Mouse (Mus musculus) stomach, postnatal 0 days (tissue): ENCODE results near the gene Cep135. TPM values are rescaled to one million over a fixed set of nuclear protein-coding genes. Genes with fewer than 3 reads are reported as not detected.

Experiments used
- ATAC-seq: fragments of 200-750 bp; cut with Nextera tagmentation; 2 replicates; pipeline ENCODE4 v1.8.0; 2017; ENCODE audit not compliant: low FRiP score, low TSS enrichment
- DNase-seq: peaks from one replicate; pipeline ENCODE4 v3.0.0-alpha.2; 2016; ENCODE audit warnings: low spot score
- H3K27ac ChIP-seq: fragments of 300-500 bp; sonication (generic); replicated peaks from 2 replicates; pipeline ENCODE4 v1.5.1; 2014; ENCODE audit warnings: mild to moderate bottlenecking, control low read depth
- H3K27me3 ChIP-seq: fragments of 300-500 bp; sonication (generic); 2 replicates; pipeline ENCODE4 v1.6.1; 2014; ENCODE audit warnings: low read length; ENCODE audit not compliant: control insufficient read depth, insufficient read depth
- H3K36me3 ChIP-seq: fragments of 300-500 bp; sonication (generic); 2 replicates; pipeline ENCODE4 v1.6.1; 2014; ENCODE audit warnings: low read length, mixed read lengths; ENCODE audit not compliant: control insufficient read depth, insufficient read depth
- H3K4me1 ChIP-seq: fragments of 300-500 bp; sonication (generic); replicated peaks from 2 replicates; pipeline ENCODE4 v1.6.1; 2014; ENCODE audit warnings: antibody characterized with exemption; ENCODE audit not compliant: control insufficient read depth, insufficient read depth
- H3K4me2 ChIP-seq: fragments of 300-500 bp; sonication (generic); replicated peaks from 2 replicates; pipeline ENCODE4 v1.6.1; 2014; ENCODE audit warnings: low read depth, mild to moderate bottlenecking, control low read depth, moderate library complexity
- H3K4me3 ChIP-seq: fragments of 300-500 bp; sonication (generic); 2 replicates; pipeline ENCODE4 v1.5.1; 2014; ENCODE audit warnings: low read depth, low read length, control low read depth
- H3K9ac ChIP-seq: fragments of 300-500 bp; sonication (generic); 2 replicates; pipeline ENCODE4 v1.6.1; 2014; ENCODE audit warnings: mild to moderate bottlenecking, low read length, control low read depth, mixed read lengths
- H3K9me3 ChIP-seq: fragments of 300-500 bp; sonication (generic); 2 replicates; pipeline ENCODE4 v1.6.1; 2016; ENCODE audit warnings: low read length; ENCODE audit not compliant: control insufficient read depth
- CTCF ChIP-seq: IDR thresholded peaks from 2 replicates; pipeline ENCODE4 v1.5.1; 2016; ENCODE audit warnings: antibody characterized with exemption, low read depth, mild to moderate bottlenecking, moderate library complexity
- EP300 ChIP-seq: optimal IDR thresholded peaks from 2 replicates; pipeline ENCODE3; 2016; ENCODE audit warnings: antibody characterized with exemption
- WGBS: fragments of 180-500 bp; shearing (Covaris S2); extraction: QIAGEN DNeasy Blood & Tissue Kit; methylation state at CpG from one replicate; pipeline ENCODE4 v1.1.7; 2014; 5-methylcytosine and 5-hydroxymethylcytosine counted together
- polyA plus RNA-seq: library from polyadenylated mRNA; unstranded; fragments of >200 nt; fragmentation: Nextera tagmentation; extraction: Ambion mirVana; gene quantifications from 2 replicates; pipeline ENCODE4 v1.2.1, GENCODE M21; 2015

Gene Cep135
- polyA plus RNA-seq, 1 experiment from 2014 or later = 1.9 TPM

DNA sequence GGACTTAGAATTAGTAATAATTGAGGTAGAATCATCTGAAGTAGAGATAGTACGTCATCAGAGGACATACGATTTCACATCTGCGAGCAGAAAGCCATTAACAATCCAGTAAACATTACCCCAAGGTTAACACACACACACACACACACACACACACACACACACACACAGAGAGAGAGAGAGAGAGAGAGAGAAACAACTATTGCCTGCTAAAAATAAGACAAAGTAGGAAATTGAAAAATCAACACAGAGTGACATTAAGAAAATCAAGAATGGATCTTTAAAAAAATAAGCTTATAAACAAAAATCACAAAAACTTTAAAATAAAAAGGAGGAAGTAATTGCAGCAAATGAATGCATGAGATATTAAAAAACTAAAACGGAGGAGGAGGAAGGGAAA is 61.4 kb downstream of the Cep135 start:
- H3K4me1 ChIP-seq = no peaks in the 10 kb centered on the region

DNA sequence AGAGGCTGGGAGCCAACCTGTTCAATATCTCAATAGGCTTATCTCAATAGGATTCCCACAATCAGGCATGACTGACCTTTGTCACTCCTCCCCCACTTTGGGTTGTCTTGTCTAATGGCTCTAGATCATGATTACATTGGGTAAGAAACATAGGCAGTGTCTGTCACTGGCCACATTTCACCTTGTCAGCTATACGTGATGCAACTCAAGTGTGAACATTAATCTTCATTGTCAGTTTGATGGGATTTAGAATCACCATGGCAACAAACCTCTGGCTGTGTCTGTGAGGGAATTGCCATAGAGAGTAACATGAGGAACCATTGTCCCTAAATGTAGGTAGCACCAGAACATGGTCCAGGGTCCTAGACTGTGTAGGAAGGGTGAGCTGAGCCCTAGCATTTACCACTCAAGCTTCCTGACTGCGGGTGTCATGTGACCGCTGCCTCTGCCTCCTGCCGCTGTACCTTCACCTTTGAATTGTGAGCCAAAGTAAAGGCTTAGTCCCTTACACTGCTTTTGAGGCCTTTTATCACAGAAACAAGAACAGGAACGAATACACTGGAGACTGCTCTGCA is 62.7 kb downstream of the Cep135 start:
- no peak for TF ChIP-seq EP300
- no peak for TF ChIP-seq CTCF
- Histone ChIP-seq H3K27me3 (no peaks in the 10 kb centered on the region), H3K9me3 (no peaks in the 10 kb centered on the region), H3K27ac (no peak overlapping the region), H3K4me3 (no peak overlapping the region), H3K4me1 (no peaks in the 10 kb centered on the region), H3K36me3 (no peaks in the 10 kb centered on the region), H3K4me2 (no peak overlapping the region), H3K9ac (no peak overlapping the region)
- 64% methylated on average over 5 of the region's 5 CpGs for WGBS
- ATAC-seq (no peak), DNase-seq (no peak)

More for the DNA sequence above, 61.4 kb downstream of the Cep135 start:
- TF ChIP-seq EP300 = no peak
- no peak for TF ChIP-seq CTCF
- H3K27me3 ChIP-seq = no peaks in the 10 kb centered on the region
- no peak overlapping the region for H3K4me3 ChIP-seq
- no peaks in the 10 kb centered on the region for H3K9me3 ChIP-seq
- no peak overlapping the region for H3K4me2 ChIP-seq
- no peak overlapping the region for H3K27ac ChIP-seq
- ATAC-seq (no peak), DNase-seq (no peak)
- H3K36me3 ChIP-seq = no peaks in the 10 kb centered on the region
- 40% methylated on average over 4 of the region's 4 CpGs for WGBS
- H3K9ac ChIP-seq = no peak overlapping the region

DNA sequence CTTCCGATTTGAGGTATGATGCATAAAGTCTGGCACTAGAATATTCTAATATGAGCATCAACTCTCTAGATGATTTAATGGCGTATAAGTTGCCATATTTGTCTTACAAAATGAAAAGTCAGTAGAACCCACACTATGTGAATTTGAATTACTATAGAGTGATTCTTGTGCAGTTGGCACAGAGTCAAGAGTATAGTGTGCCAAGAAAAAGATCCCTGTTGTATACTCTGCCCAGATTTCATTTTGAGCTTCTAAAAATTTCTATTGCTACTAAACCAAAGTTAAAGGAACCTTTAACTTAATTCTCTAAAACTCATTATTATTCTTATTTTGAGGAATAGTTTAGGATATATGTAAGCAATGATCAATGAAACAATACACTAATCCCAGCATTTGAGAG is 67.7 kb downstream of the Cep135 start, which contains the start of gene C530008M17Rik:
Gene C530008M17Rik (plus strand): TSS at position 301 of the 400 bp plus-strand sequence.
- TF ChIP-seq CTCF = no peak
- TF ChIP-seq EP300 = no peak
- Histone ChIP-seq H3K27ac (0 out of 2 replicates have a peak within 1 kb of the TSS, but pooled peaks have one; percentile 18), H3K27me3 (no peaks in the 10 kb centered on the region), H3K4me3 (peak within 1 kb of the TSS; percentile 67), H3K9me3 (no peaks in the 10 kb centered on the region), H3K4me1 (no peaks in the 10 kb centered on the region), H3K4me2 (peak within 1 kb of the TSS; percentile 100), H3K9ac (peak within 1 kb of the TSS; percentile 67), H3K36me3 (no peaks in the 10 kb centered on the region)
- DNase-seq (no peak), ATAC-seq (no peak)
- WGBS = 79% methylated on average over 2 of the region's 2 CpGs

DNA sequence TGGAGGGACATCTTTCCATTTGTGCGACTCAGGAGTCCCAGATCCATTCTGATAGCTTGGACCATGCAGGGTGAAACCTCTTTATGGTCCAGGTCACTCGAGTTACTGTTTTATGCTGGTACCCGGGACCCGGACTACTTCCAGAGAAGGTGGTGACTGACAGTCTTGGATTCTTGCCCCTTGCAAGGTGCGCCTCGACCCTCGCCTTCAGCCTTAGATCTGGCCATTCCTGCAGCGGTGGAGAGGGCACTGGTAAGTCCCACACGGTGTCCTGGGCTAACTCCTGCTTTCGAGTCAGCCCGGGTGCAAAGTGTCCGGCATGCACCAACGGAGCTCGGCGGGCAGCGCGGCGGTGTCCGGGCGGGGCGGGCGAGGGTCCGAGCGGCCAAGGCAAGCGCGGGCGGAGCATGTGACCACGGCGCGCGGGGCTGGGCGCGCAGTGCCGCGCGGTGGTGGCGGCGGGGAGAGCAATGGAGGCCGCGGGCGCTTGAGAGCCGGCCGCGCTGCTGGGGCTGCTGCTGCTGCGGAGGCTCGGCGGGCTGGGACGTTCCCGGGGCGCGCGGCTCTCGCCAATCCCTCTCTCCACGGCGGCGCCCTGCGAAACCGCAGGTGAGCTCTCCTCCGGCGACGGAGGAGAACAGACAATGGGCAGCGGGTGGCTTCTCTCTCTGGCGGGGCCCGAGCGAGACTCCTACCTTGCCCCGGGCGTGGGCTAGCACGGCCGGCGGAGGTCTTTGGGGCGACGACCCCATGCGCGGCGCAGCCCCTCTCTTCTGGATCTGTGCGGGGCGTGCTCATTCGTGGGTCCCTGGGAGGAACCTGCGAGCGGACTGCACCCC is 69.0 kb downstream of the Cep135 start:
- H3K9me3 ChIP-seq = no peaks in the 10 kb centered on the region
- peak overlapping the region; percentile 67 for H3K9ac ChIP-seq
- no peaks in the 10 kb centered on the region for H3K27me3 ChIP-seq
- peak overlapping the region; percentile 100 for H3K4me2 ChIP-seq
- peak overlapping the region; percentile 67 for H3K4me3 ChIP-seq
- DNase-seq (peak; percentile 75), ATAC-seq (peak; percentile 92)
- no peaks in the 10 kb centered on the region for H3K36me3 ChIP-seq
- under 1% methylated on average over 67 of the region's 80 CpGs for WGBS
- H3K4me1 ChIP-seq = no peaks in the 10 kb centered on the region
- TF ChIP-seq CTCF (peak; percentile 56), EP300 (no peak)
- H3K27ac ChIP-seq = peak overlapping the region; percentile 18; the same call in 1 of the 2 replicates

DNA sequence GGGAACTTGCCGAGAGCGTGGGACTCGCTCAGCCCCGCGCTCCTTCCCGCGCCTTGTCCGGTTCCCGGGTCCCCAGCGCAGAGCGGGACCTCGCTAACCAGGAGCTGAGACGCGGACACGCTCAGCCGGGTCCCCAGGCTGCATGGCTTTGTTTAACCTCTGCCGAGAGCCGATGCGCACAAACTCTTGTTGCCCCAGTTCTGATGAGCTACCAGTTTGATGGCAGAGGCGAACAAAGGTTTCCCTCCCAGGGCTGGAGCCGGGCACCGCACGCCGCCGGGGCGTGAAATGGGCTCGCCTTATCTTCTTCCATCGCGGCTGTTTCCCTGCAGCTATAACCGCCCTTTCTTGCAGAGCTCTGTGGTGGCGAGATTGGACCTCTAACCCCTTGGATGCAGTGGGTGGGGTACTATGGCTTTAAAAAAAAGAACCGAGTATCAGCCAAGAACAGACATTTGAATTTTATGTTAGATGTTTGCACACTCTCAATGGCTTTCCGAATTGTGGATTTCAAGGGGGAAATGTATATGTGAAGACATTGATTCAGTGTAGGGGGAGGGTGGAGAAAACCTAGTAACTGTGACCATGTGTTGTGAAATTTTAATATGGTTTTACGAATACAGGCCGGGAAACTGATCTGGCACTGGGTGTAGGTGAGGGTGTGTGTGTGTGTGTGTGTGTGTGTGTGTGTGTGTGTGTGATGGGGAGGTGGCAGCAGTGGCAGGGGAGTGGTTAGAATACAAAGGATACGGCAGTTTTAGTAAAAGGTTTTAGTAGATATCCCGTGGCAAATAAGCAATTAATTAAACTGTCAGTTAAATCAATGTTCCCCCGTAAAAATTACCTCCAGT is 69.8 kb downstream of the Cep135 start:
- no peaks in the 10 kb centered on the region for H3K36me3 ChIP-seq
- TF ChIP-seq CTCF (no peak), EP300 (no peak)

More for the DNA sequence above, 69.8 kb downstream of the Cep135 start:
- Histone ChIP-seq H3K9ac (peak overlapping the region; percentile 67), H3K4me3 (peak overlapping the region; percentile 67), H3K9me3 (no peaks in the 10 kb centered on the region), H3K4me1 (no peaks in the 10 kb centered on the region), H3K27me3 (no peaks in the 10 kb centered on the region), H3K4me2 (peak overlapping the region; percentile 100), H3K27ac (peak overlapping the region; percentile 18; the same call in 1 of the 2 replicates)
- peak; percentile 52 for DNase-seq
- WGBS = 3% methylated on average over 38 of the region's 38 CpGs
- ATAC-seq = peak; percentile 59
